Mouse (Mus musculus) embryonic facial prominence, embryonic 10.5 days (tissue): Measurements from ENCODE around the gene Commd7. TPM values are rescaled to one million over a fixed set of nuclear protein-coding genes. Genes with fewer than 3 reads are reported as not detected.

Source experiments
- DNase-seq: peaks from one replicate; pipeline ENCODE4 v3.0.0-alpha.2; 2017; ENCODE audit warnings: low spot score
- H3K27ac ChIP-seq: fragments of 300-500 bp; sonication (generic); replicated peaks from 2 replicates; pipeline ENCODE4 v1.5.1; 2016; ENCODE audit warnings: mild to moderate bottlenecking
- H3K27me3 ChIP-seq: fragments of 300-500 bp; sonication (generic); replicated peaks from 2 replicates; pipeline ENCODE4 v1.6.1; 2016; ENCODE audit warnings: low read depth, mild to moderate bottlenecking; ENCODE audit not compliant: poor library complexity, severe bottlenecking
- H3K36me3 ChIP-seq: fragments of 300-500 bp; sonication (generic); replicated peaks from 2 replicates; pipeline ENCODE4 v1.6.1; 2016; ENCODE audit warnings: mild to moderate bottlenecking, moderate library complexity
- H3K4me1 ChIP-seq: fragments of 300-500 bp; sonication (generic); 2 replicates; pipeline ENCODE4 v1.6.1; 2016
- H3K4me3 ChIP-seq: fragments of 300-500 bp; sonication (generic); 2 replicates; pipeline ENCODE4 v1.5.1; 2016; ENCODE audit warnings: mild to moderate bottlenecking, moderate library complexity
- H3K9me3 ChIP-seq: fragments of 300-500 bp; sonication (generic); 2 replicates; pipeline ENCODE4 v1.6.1; 2016; ENCODE audit warnings: mild to moderate bottlenecking
- WGBS: fragments of 180-500 bp; shearing (Covaris S2); methylation state at CpG from one replicate; pipeline ENCODE4 v1.1.7; 2016; 5-methylcytosine and 5-hydroxymethylcytosine counted together
- polyA plus RNA-seq: library from polyadenylated mRNA; unstranded; fragments of >200 nt; fragmentation: Nextera tagmentation; extraction: Ambion mirVana; gene quantifications from 2 replicates; pipeline ENCODE4 v1.2.1, GENCODE M21; 2016

Gene Commd7
- polyA plus RNA-seq, 1 experiment from 2014 or later: 74.3 TPM

- no peak for DNase-seq
- 93% methylated on average over 3 of the region's 3 CpGs for WGBS
- Histone ChIP-seq H3K27ac (no peak overlapping the region), H3K9me3 (no peaks in the 10 kb centered on the region), H3K4me1 (peaks cover 9% of the 10 kb centered on the region), H3K4me3 (no peak overlapping the region), H3K27me3 (no peaks in the 10 kb centered on the region), H3K36me3 (peaks cover 55% of the 10 kb centered on the region)
These were observed 15.7 kb downstream of the Commd7 start for GRCm38 (mm10) chr2:153616893-153617292.

- H3K4me3 ChIP-seq: no peak overlapping the region
- H3K4me1 ChIP-seq: peaks cover 38% of the 10 kb centered on the region
- no peak for DNase-seq
- H3K9me3 ChIP-seq: no peaks in the 10 kb centered on the region
- no peaks in the 10 kb centered on the region for H3K27me3 ChIP-seq
- WGBS: 45% methylated on average over 3 of the region's 3 CpGs
- peaks cover 13% of the 10 kb centered on the region for H3K36me3 ChIP-seq
- H3K27ac ChIP-seq: no peak overlapping the region
These were observed 19.8 kb downstream of the Commd7 start for GRCm38 (mm10) chr2:153612594-153613281.

- Histone ChIP-seq H3K36me3 (peaks cover 7% of the 10 kb centered on the region), H3K27me3 (no peaks in the 10 kb centered on the region), H3K27ac (no peak overlapping the region), H3K9me3 (no peaks in the 10 kb centered on the region), H3K4me3 (no peak overlapping the region), H3K4me1 (peaks cover 43% of the 10 kb centered on the region)
- 92% methylated on average over 1 of the region's 1 CpGs for WGBS
- DNase-seq: no peak
These were observed 20.8 kb downstream of the Commd7 start for GRCm38 (mm10) chr2:153611743-153612142.

GRCm38 (mm10) chr2:153611241-153611630, 21.3 kb downstream of the Commd7 start:
- 61% methylated on average over 7 of the region's 7 CpGs for WGBS
- Histone ChIP-seq H3K4me1 (peaks cover 43% of the 10 kb centered on the region), H3K36me3 (peaks cover 7% of the 10 kb centered on the region), H3K9me3 (no peaks in the 10 kb centered on the region), H3K27me3 (no peaks in the 10 kb centered on the region), H3K4me3 (no peak overlapping the region), H3K27ac (peak overlapping the region; percentile 87)
- DNase-seq: no peak

GRCm38 (mm10) chr2:153610426-153611240, 21.9 kb downstream of the Commd7 start:
- H3K9me3 ChIP-seq: no peaks in the 10 kb centered on the region
- H3K27me3 ChIP-seq: no peaks in the 10 kb centered on the region
- peaks cover 7% of the 10 kb centered on the region for H3K36me3 ChIP-seq
- H3K27ac ChIP-seq: peak overlapping the region; percentile 87
- 17% methylated on average over 14 of the region's 14 CpGs for WGBS
- 0 out of 2 replicates have a peak overlapping the region, but pooled peaks have one; percentile 21 for H3K4me3 ChIP-seq
- peaks cover 43% of the 10 kb centered on the region for H3K4me1 ChIP-seq
- DNase-seq: peak; percentile 59

- DNase-seq: peak; percentile 91
- Histone ChIP-seq H3K27ac (peak overlapping the region; percentile 87), H3K4me3 (peak overlapping the region; percentile 28), H3K9me3 (no peaks in the 10 kb centered on the region), H3K27me3 (no peaks in the 10 kb centered on the region), H3K4me1 (peaks cover 43% of the 10 kb centered on the region), H3K36me3 (no peaks in the 10 kb centered on the region)
- 7% methylated on average over 9 of the region's 9 CpGs for WGBS
These were observed 23.0 kb downstream of the Commd7 start for GRCm38 (mm10) chr2:153609548-153609947.

GRCm38 (mm10) chr2:153609058-153609457, 23.5 kb downstream of the Commd7 start:
- H3K9me3 ChIP-seq: no peaks in the 10 kb centered on the region

GRCm38 (mm10) chr2:153607870-153608515, 24.6 kb downstream of the Commd7 start:
- no peak for DNase-seq
- H3K36me3 ChIP-seq: no peaks in the 10 kb centered on the region
- 87% methylated on average over 13 of the region's 13 CpGs for WGBS
- H3K4me1 ChIP-seq: peaks cover 41% of the 10 kb centered on the region
- no peak overlapping the region; the same call in 1 of the 2 replicates for H3K27ac ChIP-seq
- H3K27me3 ChIP-seq: no peaks in the 10 kb centered on the region
- H3K9me3 ChIP-seq: no peaks in the 10 kb centered on the region
- no peak overlapping the region for H3K4me3 ChIP-seq

More at GRCm38 (mm10) chr2:153609058-153609457, 23.5 kb downstream of the Commd7 start:
- H3K4me1 ChIP-seq: peaks cover 43% of the 10 kb centered on the region
- H3K27ac ChIP-seq: no peak overlapping the region; the same call in 1 of the 2 replicates
- H3K36me3 ChIP-seq: no peaks in the 10 kb centered on the region
- H3K27me3 ChIP-seq: no peaks in the 10 kb centered on the region
- DNase-seq: no peak
- no peak overlapping the region for H3K4me3 ChIP-seq
- 75% methylated on average over 8 of the region's 8 CpGs for WGBS

GRCm38 (mm10) chr2:153606421-153606820, 26.2 kb downstream of the Commd7 start:
- 77% methylated on average over 3 of the region's 3 CpGs for WGBS
- Histone ChIP-seq H3K4me1 (peaks cover 34% of the 10 kb centered on the region), H3K27me3 (no peaks in the 10 kb centered on the region), H3K27ac (no peak overlapping the region), H3K4me3 (no peak overlapping the region), H3K9me3 (no peaks in the 10 kb centered on the region), H3K36me3 (no peaks in the 10 kb centered on the region)
- no peak for DNase-seq

GRCm38 (mm10) chr2:153603724-153604123, 28.9 kb downstream of the Commd7 start:
- 38% methylated on average over 4 of the region's 4 CpGs for WGBS
- no peak overlapping the region for H3K4me3 ChIP-seq
- no peaks in the 10 kb centered on the region for H3K9me3 ChIP-seq
- peaks cover 26% of the 10 kb centered on the region for H3K4me1 ChIP-seq
- no peak overlapping the region for H3K27ac ChIP-seq
- no peak for DNase-seq
- no peaks in the 10 kb centered on the region for H3K27me3 ChIP-seq
- no peaks in the 10 kb centered on the region for H3K36me3 ChIP-seq

GRCm38 (mm10) chr2:153600667-153601648, 31.6 kb downstream of the Commd7 start:
- no peaks in the 10 kb centered on the region for H3K27me3 ChIP-seq
- H3K9me3 ChIP-seq: no peaks in the 10 kb centered on the region
- WGBS: 62% methylated on average over 16 of the region's 16 CpGs
- peaks cover 31% of the 10 kb centered on the region for H3K4me1 ChIP-seq
- no peaks in the 10 kb centered on the region for H3K36me3 ChIP-seq
- H3K27ac ChIP-seq: 0 out of 2 replicates have a peak overlapping the region, but pooled peaks have one; percentile 26
- no peak for DNase-seq
- H3K4me3 ChIP-seq: no peak overlapping the region
